Mouse (Mus musculus) hindbrain, embryonic 10.5 days (tissue): ENCODE data around the gene Fyn. TPM values are rescaled to one million over a fixed set of nuclear protein-coding genes. Genes with fewer than 3 reads are reported as not detected.

Experiments used
- DNase-seq: peaks from one replicate; pipeline ENCODE4 v3.0.0-alpha.2; 2017; ENCODE audit warnings: low spot score
- H3K27ac ChIP-seq: fragments of 300-500 bp; sonication (generic); 2 replicates; pipeline ENCODE4 v1.5.1; 2016; ENCODE audit warnings: mild to moderate bottlenecking, moderate library complexity
- H3K27me3 ChIP-seq: fragments of 300-500 bp; sonication (generic); 2 replicates; pipeline ENCODE4 v1.6.1; 2016; ENCODE audit warnings: mild to moderate bottlenecking; ENCODE audit not compliant: poor library complexity, insufficient read depth, severe bottlenecking
- H3K36me3 ChIP-seq: fragments of 300-500 bp; sonication (generic); 2 replicates; pipeline ENCODE4 v1.6.1; 2016; ENCODE audit warnings: mild to moderate bottlenecking, moderate library complexity
- H3K4me1 ChIP-seq: fragments of 300-500 bp; sonication (generic); replicated peaks from 2 replicates; pipeline ENCODE4 v1.6.1; 2016; ENCODE audit warnings: mild to moderate bottlenecking
- H3K4me3 ChIP-seq: fragments of 300-500 bp; sonication (generic); 2 replicates; pipeline ENCODE4 v1.5.1; 2016; ENCODE audit warnings: mild to moderate bottlenecking, moderate library complexity
- H3K9me3 ChIP-seq: fragments of 300-500 bp; sonication (generic); 2 replicates; pipeline ENCODE4 v1.6.1; 2016; ENCODE audit warnings: mild to moderate bottlenecking, moderate library complexity
- WGBS: fragments of 180-500 bp; shearing (Covaris S2); methylation state at CpG from one replicate; pipeline ENCODE4 v1.1.7; 2016; 5-methylcytosine and 5-hydroxymethylcytosine counted together
- polyA plus RNA-seq: library from polyadenylated mRNA; unstranded; fragments of >200 nt; fragmentation: Nextera tagmentation; extraction: Ambion mirVana; gene quantifications from 2 replicates; pipeline ENCODE4 v1.2.1, GENCODE M21; 2016

Gene Fyn
- polyA plus RNA-seq, 1 experiment from 2014 or later: 34.1 TPM

DNA sequence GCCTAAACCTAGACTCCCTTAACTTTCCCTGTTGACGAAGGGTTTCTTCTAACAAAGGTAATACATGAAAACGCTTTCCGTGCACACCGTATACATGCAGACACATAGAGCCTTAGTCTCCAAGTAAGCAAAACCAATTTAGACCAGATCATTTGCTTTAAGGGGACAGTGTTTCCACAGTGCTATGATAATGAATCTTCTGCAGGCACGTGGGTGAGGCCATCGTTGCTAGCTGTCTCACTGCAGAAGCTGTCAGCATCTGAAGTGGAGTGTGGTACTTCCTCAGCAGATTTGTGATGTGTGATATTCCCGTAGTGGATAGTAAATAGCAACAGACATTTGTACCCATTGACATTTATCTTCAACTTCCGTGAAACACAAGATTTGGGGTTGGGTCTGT lies 16.6 kb downstream of the Fyn start:
- DNase-seq: no peak
- Histone ChIP-seq H3K27me3 (no peaks in the 10 kb centered on the region), H3K9me3 (no peaks in the 10 kb centered on the region), H3K4me1 (peaks cover 52% of the 10 kb centered on the region), H3K36me3 (peaks cover 16% of the 10 kb centered on the region; the same call in 1 of the 2 replicates), H3K4me3 (no peak overlapping the region), H3K27ac (no peak overlapping the region)
- WGBS: 89% methylated on average over 8 of the region's 8 CpGs

GRCm38 (mm10) chr10:39386203-39386602 lies 17.5 kb downstream of the Fyn start:
- peaks cover 48% of the 10 kb centered on the region for H3K4me1 ChIP-seq

DNA sequence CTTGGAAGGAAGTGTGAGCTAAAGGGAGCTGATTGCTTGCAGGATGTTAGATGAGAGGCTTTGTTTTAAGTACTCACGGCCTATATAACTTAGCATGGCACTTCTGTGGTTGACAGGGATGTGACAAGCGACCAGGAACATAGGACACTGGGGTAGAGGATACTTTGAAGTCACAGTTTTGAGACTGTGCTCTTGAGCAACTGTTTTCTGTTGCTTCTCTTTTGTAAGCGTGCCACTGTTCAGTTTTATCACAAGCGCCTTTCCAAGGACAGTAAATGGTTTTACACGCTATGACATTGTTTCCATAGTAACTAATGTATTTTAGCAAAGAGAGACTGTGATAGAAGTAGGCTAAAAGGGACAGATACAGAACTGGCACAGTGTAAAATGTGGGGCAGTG lies 18.4 kb downstream of the Fyn start:
- H3K27me3 ChIP-seq: no peaks in the 10 kb centered on the region
- DNase-seq: no peak
- 0 out of 2 replicates have a peak, but pooled peaks cover 6% of the 10 kb centered on the region for H3K9me3 ChIP-seq
- peaks cover 22% of the 10 kb centered on the region for H3K36me3 ChIP-seq
- H3K4me1 ChIP-seq: peaks cover 48% of the 10 kb centered on the region
- 88% methylated on average over 5 of the region's 5 CpGs for WGBS
- no peak overlapping the region for H3K4me3 ChIP-seq
- no peak overlapping the region for H3K27ac ChIP-seq

More at GRCm38 (mm10) chr10:39386203-39386602, 17.5 kb downstream of the Fyn start:
- no peak for DNase-seq
- 58% methylated on average over 15 of the region's 15 CpGs for WGBS
- peak overlapping the region; percentile 69; the same call in 1 of the 2 replicates for H3K27ac ChIP-seq
- H3K36me3 ChIP-seq: peaks cover 16% of the 10 kb centered on the region
- no peaks in the 10 kb centered on the region for H3K27me3 ChIP-seq
- H3K9me3 ChIP-seq: 0 out of 2 replicates have a peak, but pooled peaks cover 1% of the 10 kb centered on the region
- H3K4me3 ChIP-seq: no peak overlapping the region

- no peak overlapping the region for H3K4me3 ChIP-seq
- H3K27ac ChIP-seq: no peak overlapping the region
- H3K9me3 ChIP-seq: 0 out of 2 replicates have a peak, but pooled peaks cover 6% of the 10 kb centered on the region
- peaks cover 43% of the 10 kb centered on the region for H3K4me1 ChIP-seq
- 91% methylated on average over 11 of the region's 11 CpGs for WGBS
- peaks cover 22% of the 10 kb centered on the region for H3K36me3 ChIP-seq
- no peak for DNase-seq
- H3K27me3 ChIP-seq: no peaks in the 10 kb centered on the region
Measured at GRCm38 (mm10) chr10:39387556-39387955, 18.9 kb downstream of the Fyn start.

DNA sequence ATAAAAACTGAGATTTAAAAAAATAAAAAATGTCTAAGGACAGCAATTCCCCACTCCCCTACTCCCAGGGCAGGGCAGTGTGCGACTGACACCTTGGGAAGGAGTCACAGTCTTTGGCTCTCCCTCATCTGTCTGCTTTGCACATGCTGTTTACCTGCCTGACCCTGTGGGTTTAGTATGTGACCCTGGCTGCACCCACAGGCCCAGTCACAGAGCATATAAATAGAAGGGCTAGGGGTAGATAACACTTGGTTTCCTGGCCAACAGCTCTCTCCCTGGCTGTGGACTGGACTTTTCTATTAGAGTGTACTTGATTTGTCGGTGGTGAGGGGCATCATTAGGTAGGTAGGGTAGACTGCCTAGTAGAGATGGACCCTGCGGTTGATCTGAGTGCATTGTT lies 19.5 kb downstream of the Fyn start:
- WGBS: 90% methylated on average over 3 of the region's 3 CpGs

DNA sequence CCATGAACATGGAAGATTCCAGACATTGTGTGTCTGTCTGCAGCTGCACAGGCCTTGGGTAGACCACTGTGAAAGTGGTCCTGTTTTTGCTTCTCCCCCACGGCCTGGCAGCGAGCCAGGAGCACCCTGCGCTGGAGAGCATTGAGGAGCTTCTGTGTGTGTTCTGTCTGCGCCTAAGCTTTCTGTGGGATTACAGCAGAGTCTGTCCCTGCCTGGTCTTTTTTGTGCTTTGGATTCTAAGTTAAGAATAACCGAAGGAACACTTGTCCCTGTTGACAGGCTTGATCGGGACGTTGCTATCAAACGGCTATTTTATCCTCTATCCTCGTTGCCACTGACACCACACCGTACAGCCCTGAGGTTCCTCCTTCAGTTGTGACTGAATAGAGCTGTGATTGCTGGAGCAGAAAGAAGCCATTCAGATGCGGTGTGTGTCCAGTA lies 20.8 kb downstream of the Fyn start:
- 75% methylated on average over 11 of the region's 11 CpGs for WGBS
- Histone ChIP-seq H3K9me3 (0 out of 2 replicates have a peak, but pooled peaks cover 6% of the 10 kb centered on the region), H3K4me3 (no peak overlapping the region), H3K27me3 (no peaks in the 10 kb centered on the region), H3K4me1 (peaks cover 40% of the 10 kb centered on the region), H3K36me3 (peaks cover 22% of the 10 kb centered on the region), H3K27ac (no peak overlapping the region)
- DNase-seq: no peak

More for the DNA sequence above, 19.5 kb downstream of the Fyn start:
- Histone ChIP-seq H3K9me3 (0 out of 2 replicates have a peak, but pooled peaks cover 6% of the 10 kb centered on the region), H3K27me3 (no peaks in the 10 kb centered on the region), H3K36me3 (peaks cover 22% of the 10 kb centered on the region), H3K27ac (no peak overlapping the region), H3K4me3 (no peak overlapping the region), H3K4me1 (peaks cover 40% of the 10 kb centered on the region)
- no peak for DNase-seq

GRCm38 (mm10) chr10:39390541-39390940 lies 21.9 kb downstream of the Fyn start:
- Histone ChIP-seq H3K27ac (no peak overlapping the region), H3K4me1 (peaks cover 36% of the 10 kb centered on the region), H3K27me3 (no peaks in the 10 kb centered on the region), H3K4me3 (no peak overlapping the region), H3K36me3 (peaks cover 30% of the 10 kb centered on the region), H3K9me3 (0 out of 2 replicates have a peak, but pooled peaks cover 6% of the 10 kb centered on the region)
- DNase-seq: no peak
- WGBS: 82% methylated on average over 7 of the region's 7 CpGs

GRCm38 (mm10) chr10:39392900-39393483 lies 24.3 kb downstream of the Fyn start:
- Histone ChIP-seq H3K4me3 (no peak overlapping the region), H3K4me1 (peaks cover 17% of the 10 kb centered on the region), H3K36me3 (peaks cover 51% of the 10 kb centered on the region), H3K9me3 (0 out of 2 replicates have a peak, but pooled peaks cover 6% of the 10 kb centered on the region), H3K27me3 (no peaks in the 10 kb centered on the region), H3K27ac (no peak overlapping the region)
- DNase-seq: no peak
- 88% methylated on average over 6 of the region's 6 CpGs for WGBS

DNA sequence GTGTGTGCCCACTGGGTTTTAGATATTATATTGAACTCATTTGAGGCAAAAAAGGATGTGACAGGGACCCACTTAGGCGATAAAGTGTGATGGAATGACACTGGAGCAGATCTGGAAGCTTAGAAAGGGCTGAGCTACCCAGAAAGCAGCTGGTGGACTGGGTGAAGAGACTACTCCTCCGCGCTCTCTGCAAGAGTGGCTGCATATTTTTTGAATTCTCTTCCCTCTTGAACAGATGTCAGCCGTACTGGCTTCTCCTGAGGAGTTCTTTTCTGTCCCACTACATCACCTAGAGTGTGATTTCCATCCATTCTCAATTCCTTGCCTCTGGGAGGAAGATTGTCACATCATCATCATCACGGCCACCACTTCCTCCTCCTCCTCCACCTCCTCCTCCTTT lies 26.9 kb downstream of the Fyn start:
- H3K9me3 ChIP-seq: 0 out of 2 replicates have a peak, but pooled peaks cover 6% of the 10 kb centered on the region
- 92% methylated on average over 5 of the region's 5 CpGs for WGBS

DNA sequence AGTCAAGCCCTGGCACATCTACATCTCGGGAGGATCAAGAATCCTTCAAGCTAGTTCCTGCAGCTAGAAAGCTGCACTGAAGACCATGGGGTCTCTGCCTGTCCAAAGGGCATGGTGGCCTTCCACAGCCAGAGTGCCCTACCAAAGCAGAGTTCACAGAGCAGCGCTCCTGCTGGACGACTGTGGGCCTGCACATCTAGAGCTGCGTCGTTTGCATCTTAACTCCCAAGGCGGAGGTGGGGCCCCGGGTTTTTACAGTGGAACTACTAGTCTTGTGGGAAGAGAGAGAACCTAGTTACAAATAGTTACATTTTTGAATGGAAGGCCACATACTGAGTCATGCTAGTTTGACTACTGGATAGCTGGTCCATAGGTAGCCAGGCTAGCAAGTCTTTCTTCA lies 30.3 kb downstream of the Fyn start:
- Histone ChIP-seq H3K4me3 (no peak overlapping the region), H3K36me3 (peaks cover 71% of the 10 kb centered on the region), H3K4me1 (no peaks in the 10 kb centered on the region; the same call in 1 of the 2 replicates), H3K9me3 (no peaks in the 10 kb centered on the region), H3K27me3 (no peaks in the 10 kb centered on the region), H3K27ac (no peak overlapping the region)
- WGBS: 75% methylated on average over 7 of the region's 7 CpGs
- no peak for DNase-seq

More for the DNA sequence above, 26.9 kb downstream of the Fyn start:
- Histone ChIP-seq H3K4me3 (no peak overlapping the region), H3K4me1 (no peaks in the 10 kb centered on the region), H3K27ac (no peak overlapping the region), H3K36me3 (peaks cover 59% of the 10 kb centered on the region), H3K27me3 (no peaks in the 10 kb centered on the region)
- no peak for DNase-seq

GRCm38 (mm10) chr10:39400155-39400554 lies 31.5 kb downstream of the Fyn start:
- 93% methylated on average over 5 of the region's 5 CpGs for WGBS
- H3K36me3 ChIP-seq: peaks cover 69% of the 10 kb centered on the region
- H3K4me3 ChIP-seq: no peak overlapping the region

GRCm38 (mm10) chr10:39402487-39402886 lies 33.8 kb downstream of the Fyn start:
- Histone ChIP-seq H3K27ac (no peak overlapping the region), H3K9me3 (no peaks in the 10 kb centered on the region), H3K27me3 (no peaks in the 10 kb centered on the region), H3K4me1 (peaks cover 16% of the 10 kb centered on the region), H3K4me3 (no peak overlapping the region), H3K36me3 (peaks cover 50% of the 10 kb centered on the region)
- whole genome bisulfite sequencing: 92% methylated on average over 6 of the region's 6 CpGs
- DNase-seq: no peak

More at GRCm38 (mm10) chr10:39400155-39400554, 31.5 kb downstream of the Fyn start:
- peaks cover 3% of the 10 kb centered on the region; the same call in 1 of the 2 replicates for H3K4me1 ChIP-seq
- DNase-seq: no peak
- H3K27ac ChIP-seq: no peak overlapping the region
- H3K9me3 ChIP-seq: no peaks in the 10 kb centered on the region
- H3K27me3 ChIP-seq: no peaks in the 10 kb centered on the region

GRCm38 (mm10) chr10:39403706-39404105 lies 35.1 kb downstream of the Fyn start:
- Histone ChIP-seq H3K4me3 (no peak overlapping the region), H3K4me1 (peaks cover 16% of the 10 kb centered on the region), H3K27me3 (no peaks in the 10 kb centered on the region), H3K36me3 (peaks cover 41% of the 10 kb centered on the region), H3K27ac (no peak overlapping the region), H3K9me3 (no peaks in the 10 kb centered on the region)
- WGBS: 91% methylated on average over 6 of the region's 6 CpGs
- DNase-seq: no peak
